Mouse (Mus musculus) monocyte, adult 5-6 weeks (primary cell): Measurements from ENCODE around the gene Gm8094. TPM values are rescaled to one million over a fixed set of nuclear protein-coding genes. Genes with fewer than 3 reads are reported as not detected.
"Not testable (repeated sequence)": the region's sequence is repeated elsewhere in the genome, so short reads cannot be mapped to it uniquely, and the experiment has no call there.

Experiments used
- ATAC-seq: fragments of 153-309, 156-312 bp; replicated peaks from 2 replicates; pipeline ENCODE4 v1.8.0; 2017; ENCODE audit warnings: mild to moderate bottlenecking; ENCODE audit not compliant: low TSS enrichment, insufficient number of reproducible peaks, severe bottlenecking, poor library complexity, low FRiP score
- total RNA-seq: library from RNA; stranded (forward); fragments of 200-1000, 200-491, 200-594 nt; gene quantifications from 3 replicates; pipeline ENCODE4 v1.2.3, GENCODE M21; 2017

Gene Gm8094
- not detected in 3 replicates for total RNA-seq

DNA sequence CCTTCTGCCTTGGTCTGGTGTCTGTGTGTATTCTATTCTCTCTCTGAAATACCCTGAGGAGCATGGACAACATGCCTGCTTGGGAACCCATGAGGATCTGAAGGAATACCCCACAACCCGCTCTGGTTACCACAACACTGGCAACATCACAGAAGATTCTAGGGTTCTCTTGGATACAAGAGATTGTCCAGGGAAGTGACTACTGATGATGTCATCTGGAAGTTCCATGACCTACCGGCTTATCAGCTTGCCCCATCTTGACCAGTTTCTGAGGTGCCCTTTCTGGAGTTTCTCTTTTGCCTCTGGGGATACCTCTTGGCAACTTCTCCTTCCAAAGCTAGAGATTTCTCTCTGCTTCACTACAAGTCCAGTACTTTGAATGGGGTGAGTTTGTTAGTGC lies at the start of gene Gm8094:
TSS of gene Gm8094 (minus strand) at position 101 of the 400 bp plus-strand sequence.
- not testable (repeated sequence) for ATAC-seq

DNA sequence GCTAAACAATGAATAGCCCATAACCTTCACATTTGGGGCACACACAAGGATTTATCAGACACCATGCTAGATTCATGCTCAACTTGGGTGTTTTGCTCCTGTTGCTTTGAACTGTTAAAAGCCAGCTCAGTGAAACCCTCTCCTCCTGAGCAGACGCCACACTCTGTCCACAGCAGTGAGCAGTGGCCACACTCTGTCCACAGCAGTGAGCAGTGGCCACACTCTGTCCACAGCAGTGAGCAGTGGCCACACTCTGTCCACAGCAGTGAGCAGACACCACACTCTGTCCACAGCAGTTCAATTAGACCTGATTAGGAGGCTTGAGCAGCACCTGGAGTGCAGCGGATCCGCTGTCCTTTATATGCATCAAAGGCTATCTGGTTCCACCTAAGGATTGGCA lies 43.2 kb upstream of the Gm8094 start:
- not testable (repeated sequence) for ATAC-seq

DNA sequence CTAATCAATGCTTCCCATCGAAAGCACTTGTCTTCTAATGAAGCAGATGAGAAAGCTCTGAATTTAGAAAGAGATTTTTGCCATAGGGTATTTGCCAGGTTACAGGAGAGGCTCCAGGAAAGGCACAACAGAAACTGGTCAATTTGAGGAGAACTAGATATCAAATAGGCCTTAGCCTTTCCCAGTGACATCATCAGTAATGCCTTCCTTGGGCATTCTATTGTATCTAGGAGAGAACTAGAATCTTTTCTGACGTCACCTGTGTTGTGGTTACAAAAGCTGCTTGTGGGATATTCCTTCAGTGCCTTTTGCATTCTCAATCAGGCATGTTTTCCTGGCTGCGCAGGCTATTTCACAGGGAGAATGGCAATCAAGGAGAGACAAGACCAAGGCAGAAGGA lies 23.9 kb upstream of the Gm8094 start, which contains the start of gene Gm8104:
TSS of gene Gm8104 (plus strand) at position 301 of the 400 bp plus-strand sequence.
- not testable (repeated sequence) for ATAC-seq

GRCm38 (mm10) chr14:43089103-43089919 lies 12.9 kb upstream of the Gm8094 start:
- not testable (repeated sequence) for ATAC-seq

- not testable (repeated sequence) for ATAC-seq
Observed at GRCm38 (mm10) chr14:43084936-43085730, 8.7 kb upstream of the Gm8094 start.

DNA sequence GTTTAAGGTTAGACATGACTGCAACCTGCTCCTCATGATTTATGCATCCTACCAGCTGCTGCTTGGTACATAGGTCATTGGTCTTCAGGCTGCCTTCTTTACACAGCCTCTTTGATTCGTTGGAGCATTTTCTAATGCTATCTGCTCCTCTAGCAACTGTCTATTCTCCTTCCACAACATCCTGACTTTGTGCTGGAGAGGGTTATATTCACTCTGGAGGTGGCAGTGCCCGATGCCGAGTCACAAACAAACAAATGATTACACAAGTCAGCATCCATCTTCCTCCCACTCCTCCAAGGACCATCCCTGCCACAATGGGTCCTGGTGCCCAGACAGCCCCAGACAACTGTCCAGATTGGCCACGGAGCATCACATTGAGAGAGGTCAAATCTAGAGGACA lies 16.3 kb downstream of the Gm8094 start:
- not testable (repeated sequence) for ATAC-seq

- not testable (repeated sequence) for ATAC-seq
Observed at GRCm38 (mm10) chr14:43058063-43058462, 18.4 kb downstream of the Gm8094 start.

Other genes starting within 250 kb of the Gm8094 start
- gene Gm21977, start 223.2 kb downstream of the Gm8094 start, total RNA-seq: not detected in 3 replicates
- gene Gm8082, start 83.0 kb downstream of the Gm8094 start, total RNA-seq: not detected in 3 replicates
- gene Gm10376, start 61.0 kb downstream of the Gm8094 start, total RNA-seq: 1.7 TPM in 1 of 3 replicates, not detected in the others
- gene Gm8104, start 24.0 kb upstream of the Gm8094 start, total RNA-seq: not detected in 3 replicates
- not detected in 3 replicates for gene Gm7233, start 103.2 kb upstream of the Gm8094 start, total RNA-seq
- not detected in 3 replicates for gene Gm8122, start 158.7 kb upstream of the Gm8094 start, total RNA-seq
- not detected in 3 replicates for gene Gm8126, start 182.0 kb upstream of the Gm8094 start, total RNA-seq
- gene Gm9732, start 198.4 kb upstream of the Gm8094 start, total RNA-seq: not detected in 3 replicates
- not detected in 3 replicates for gene Gm8127, start 217.2 kb upstream of the Gm8094 start, total RNA-seq